In the genomic region with DNA sequence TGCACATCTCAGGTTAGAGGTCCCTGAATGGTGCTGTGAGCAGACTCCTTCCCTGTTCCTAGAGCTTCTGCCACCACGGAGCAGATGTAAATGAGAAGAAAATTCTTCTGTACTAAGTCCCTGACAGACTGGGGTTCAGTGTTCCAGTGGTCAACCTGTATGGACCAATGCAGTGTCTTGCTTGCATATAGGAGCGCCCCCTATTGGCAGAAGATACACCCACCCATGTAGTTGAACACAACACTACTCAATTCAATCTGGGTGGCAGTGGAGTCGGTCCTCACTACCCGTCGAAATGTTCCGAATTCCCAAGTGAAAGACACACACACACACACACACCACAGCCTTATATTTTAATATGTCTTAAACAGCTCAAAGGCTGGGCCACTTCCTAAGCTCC, we compare ENCODE assay signal across 10 mouse cellular contexts.
DNase-seq lines count a peak whose midpoint lies in the region; ATAC-seq and TF ChIP-seq lines count a peak whose summit lies in the region.
"Had no signal": no experiment of that assay in that cellular context is flagged by ENCODE, and none has a peak within 500 bp of the region (broad histone marks: within the 10 kb centered on the region; RNA-seq: fewer than 3 reads in every experiment).

No protein-coding gene starts in this region.

- intact Hi-C loops in left cerebral cortex, adult 2 months (cut with DNase I), result no loop called here

- TF ChIP-seq POLR2A in brain, embryonic 14.5 days (IDR thresholded peaks at IDR 0.05; ENCODE audit: borderline replicate concordance, extremely low read depth, insufficient read depth, insufficient read length, poor library complexity, severe bottlenecking), result no peak

- H3K4me3 ChIP-seq in left cerebral cortex, adult 2 months, result no peak overlapping the region
- H3K4me3 ChIP-seq: hindbrain, embryonic 10.5 days; limb, embryonic 10.5 days had no signal

- DNase-seq in embryo, embryonic 10.5 days (ENCODE audit: low spot score), result peak; percentile 15
- no peak for DNase-seq in embryo, embryonic 9.5 days (ENCODE audit: extremely low spot score)
- DNase-seq in left cerebral cortex, adult 2 months (ENCODE audit: extremely low spot score in 1 of 2, low spot score in 2 of 2), result no peak
- DNase-seq in left cerebral cortex, adult 18-20 months (ENCODE audit: low spot score in 2 of 2), result no peak
- DNase-seq in 416B (ENCODE audit: low read depth), result peak; percentile 55
- peak; percentile 15 for DNase-seq in brain, embryonic 14.5 days (ENCODE audit: low read depth)
- DNase-seq in frontal cortex, postnatal 10 days (ENCODE audit: low spot score in 2 of 2), result no peak

- peak; percentile 3; the same call in 1 of the 2 replicates for TF ChIP-seq CTCF in left cerebral cortex, adult 2 months (IDR thresholded peaks at IDR 0.05)
- no peak; the same call in 1 of the 2 replicates for TF ChIP-seq CTCF in brain, embryonic 14.5 days (IDR thresholded peaks at IDR 0.05; ENCODE audit: borderline replicate concordance, extremely low read depth, insufficient read depth, insufficient read length)

- no peak overlapping the region for H3K27ac ChIP-seq in left cerebral cortex, adult 2 months
- H3K27ac ChIP-seq: hindbrain, embryonic 10.5 days; limb, embryonic 10.5 days had no signal

- ATAC-seq in inflammation-experienced regulatory T-cells, adult 6 months, result no peak

Comparison
In these comparisons a context has a peak if more than half of its experiments do, and no peak if none do; other contexts are left out.
1. DNase-seq: peak in embryo, embryonic 10.5 days (single experiment), 416B (single experiment) and brain, embryonic 14.5 days (single experiment); none in embryo, embryonic 9.5 days (single experiment), left cerebral cortex, adult 2 months (0 of 2), left cerebral cortex, adult 18-20 months (0 of 2) and frontal cortex, postnatal 10 days (0 of 2).